Mouse (Mus musculus) megakaryocyte, embryonic 14.5 days (primary cell): ENCODE results near the gene Gm28539.

Experiments
- FLI1 ChIP-seq: IDR thresholded peaks from 2 replicates; pipeline ENCODE4 v1.6.1; 2012; ENCODE audit warnings: low read length, inconsistent platforms, mixed read lengths
- GATA1 ChIP-seq: IDR thresholded peaks from 3 replicates; pipeline ENCODE4 v1.6.1; 2012; ENCODE audit warnings: mixed read lengths, low read length, inconsistent platforms, borderline replicate concordance

- no peak for TF ChIP-seq GATA1
- no peak for TF ChIP-seq FLI1
Measured at GRCm38 (mm10) chr16:18916064-18916463, 79.7 kb downstream of the Gm28539 start.
